Mouse (Mus musculus): Measurements from ENCODE around the gene Gm49337.

Gene Gm49337

GRCm38 (mm10) chr4:116342119-116342518 is 168.9 kb downstream of the Gm49337 start:
- peak; percentile 26 to 61 for DNase-seq

All from kidney, adult 8-10 months (tissue).